ENCODE assay signal across 20 mouse cellular contexts in the genomic region with DNA sequence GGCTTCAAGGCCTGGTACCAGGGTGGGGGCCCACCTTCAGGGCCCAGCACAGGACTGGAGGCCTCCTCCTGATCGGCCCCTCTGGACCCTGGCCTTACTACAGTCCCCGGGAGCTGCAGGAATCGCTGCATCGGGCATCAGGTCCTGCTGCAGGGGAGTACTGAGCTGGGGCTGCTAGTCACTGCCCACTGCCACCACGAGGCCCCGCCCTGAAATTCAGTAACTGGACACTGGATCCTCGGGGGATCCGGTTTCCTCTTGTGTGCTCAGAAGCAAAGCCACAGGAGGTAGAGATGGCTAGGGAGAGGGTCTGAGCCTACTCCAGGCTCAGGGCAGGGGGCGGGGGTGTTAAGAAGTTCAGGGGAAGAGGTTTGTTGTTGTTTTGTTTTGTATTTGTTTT. TPM values are rescaled to one million over a fixed set of nuclear protein-coding genes. Genes with fewer than 3 reads are reported as not detected.
DNase-seq lines count a peak whose midpoint lies in the region; ATAC-seq lines count a peak whose summit lies in the region.
"Had no signal": no experiment of that assay in that cellular context is flagged by ENCODE, and none has a peak within 500 bp of the region (broad histone marks: within the 10 kb centered on the region; RNA-seq: fewer than 3 reads in every experiment).

No protein-coding gene starts in this region.

- no peak overlapping the region for H3K4me2 ChIP-seq in heart, embryonic 12.5 days
- no peak overlapping the region for H3K4me2 ChIP-seq in kidney, embryonic 14.5 days (replicated peaks; ENCODE audit: low read depth, low read length)
- no peak overlapping the region for H3K4me2 ChIP-seq in limb, embryonic 11.5 days (ENCODE audit: low read depth, severe bottlenecking)
- H3K4me2 ChIP-seq: limb, embryonic 12.5 days; liver, embryonic 15.5 days had no signal

- H3K27ac ChIP-seq in heart, embryonic 12.5 days (ENCODE audit: poor library complexity, severe bottlenecking), result no peak overlapping the region
- H3K27ac ChIP-seq in kidney, embryonic 14.5 days (ENCODE audit: low read depth, low read length), result no peak overlapping the region
- H3K27ac ChIP-seq in limb, embryonic 11.5 days (replicated peaks; ENCODE audit: low read depth, low read length), result no peak overlapping the region
- H3K27ac ChIP-seq: limb, embryonic 12.5 days; liver, embryonic 15.5 days had no signal

- no peak for ATAC-seq in heart, embryonic 12.5 days (ENCODE audit: insufficient number of reproducible peaks, low FRiP score)
- no peak for ATAC-seq in kidney, embryonic 14.5 days (ENCODE audit: low FRiP score, low TSS enrichment)
- ATAC-seq in limb, embryonic 11.5 days (ENCODE audit: insufficient number of reproducible peaks, low FRiP score, low TSS enrichment, low read depth), result 0 out of 2 replicates have a peak, but pooled peaks have one; percentile 13
- no peak for ATAC-seq in frontal cortex, adult (ENCODE audit: low TSS enrichment)

- H3K36me3 ChIP-seq in heart, embryonic 12.5 days, result no peaks in the 10 kb centered on the region
- H3K36me3 ChIP-seq in kidney, embryonic 14.5 days (ENCODE audit: control insufficient read depth, insufficient read depth, low read length), result no peaks in the 10 kb centered on the region
- H3K36me3 ChIP-seq in limb, embryonic 11.5 days (ENCODE audit: control insufficient read depth, insufficient read depth, low read length), result no peaks in the 10 kb centered on the region
- H3K36me3 ChIP-seq: G1E; limb, embryonic 12.5 days; liver, embryonic 15.5 days had no signal

- 15% methylated on average over 9 of the region's 9 CpGs for WGBS in heart, embryonic 12.5 days
- 9% methylated on average over 9 of the region's 9 CpGs for WGBS in kidney, embryonic 14.5 days
- WGBS in limb, embryonic 11.5 days, result 11% methylated on average over 9 of the region's 9 CpGs

- peaks cover 33% of the 10 kb centered on the region for H3K27me3 ChIP-seq in heart, embryonic 12.5 days (replicated peaks)
- H3K27me3 ChIP-seq in kidney, embryonic 14.5 days (ENCODE audit: control insufficient read depth, insufficient read depth, low read length), result no peaks in the 10 kb centered on the region
- H3K27me3 ChIP-seq in limb, embryonic 11.5 days (ENCODE audit: control insufficient read depth, insufficient read depth, low read length), result peaks cover 9% of the 10 kb centered on the region

- H3K4me1 ChIP-seq in heart, embryonic 12.5 days (replicated peaks), result peaks cover 5% of the 10 kb centered on the region
- no peaks in the 10 kb centered on the region for H3K4me1 ChIP-seq in kidney, embryonic 14.5 days (ENCODE audit: control insufficient read depth, insufficient read depth, low read length)
- H3K4me1 ChIP-seq in limb, embryonic 11.5 days (ENCODE audit: control insufficient read depth, insufficient read depth, low read length), result no peaks in the 10 kb centered on the region
- H3K4me1 ChIP-seq: liver, embryonic 15.5 days had no signal

- no peak overlapping the region for H3K4me3 ChIP-seq in heart, embryonic 12.5 days
- H3K4me3 ChIP-seq in kidney, embryonic 14.5 days (ENCODE audit: low read length), result no peak overlapping the region
- no peak overlapping the region for H3K4me3 ChIP-seq in limb, embryonic 11.5 days (ENCODE audit: low read depth, low read length)
- H3K4me3 ChIP-seq: erythroblast, embryonic 14.5 days; limb, embryonic 12.5 days; liver, embryonic 15.5 days had no signal

- DNase-seq in heart, adult 11 months, result peak; percentile 84
- DNase-seq in kidney, postnatal 10 days, result peak; percentile 7
- DNase-seq in MN1 (ENCODE audit: low spot score), result peak; percentile 37
- DNase-seq in limb, embryonic 11.5 days (ENCODE audit: low spot score), result no peak
- no peak for DNase-seq in gastrocnemius, postnatal 10 days
- DNase-seq: kidney, adult 11 months; layer of hippocampus, adult 9-11 months; lung, postnatal 36 days; thymus, adult 2 months had no signal

- H3K9me3 ChIP-seq in heart, embryonic 12.5 days (replicated peaks), result no peaks in the 10 kb centered on the region
- H3K9me3 ChIP-seq in kidney, embryonic 14.5 days (ENCODE audit: control insufficient read depth, low read length), result no peaks in the 10 kb centered on the region
- H3K9me3 ChIP-seq in limb, embryonic 11.5 days (ENCODE audit: control insufficient read depth, low read length), result no peaks in the 10 kb centered on the region
- H3K9me3 ChIP-seq: G1E; limb, embryonic 12.5 days; liver, embryonic 15.5 days had no signal

- no peak overlapping the region for H3K9ac ChIP-seq in heart, embryonic 12.5 days
- no peak overlapping the region for H3K9ac ChIP-seq in kidney, embryonic 14.5 days (ENCODE audit: low read depth, low read length)
- no peak overlapping the region for H3K9ac ChIP-seq in limb, embryonic 11.5 days (ENCODE audit: low read length)
- H3K9ac ChIP-seq: limb, embryonic 12.5 days; liver, embryonic 15.5 days had no signal

RNA-seq across cellular contexts. Expression of gene Ap3b2, which starts 4.1 kb away (rescaled TPM):
- 4.5 and 5.7 TPM in 2 replicates for polyA plus RNA-seq in heart, embryonic 12.5 days (2016; fragmentation: Nextera tagmentation; extraction: Ambion mirVana)
- 0.67 and 0.92 TPM in 2 replicates for polyA plus RNA-seq in kidney, embryonic 14.5 days (2014; fragmentation: Nextera tagmentation; extraction: Ambion mirVana)
- polyA plus RNA-seq in limb, embryonic 11.5 days (2014; fragmentation: Nextera tagmentation; extraction: Ambion mirVana), result 0.21 and 0.27 TPM in 2 replicates
- total RNA-seq in gastrocnemius, postnatal 10 days (2021), result 1 to 10 TPM; 4.5 to 4.9 TPM
- total RNA-seq: heart, postnatal 25 days had no signal
- polyA plus RNA-seq: C2C12; erythroblast, embryonic 14.5 days; G1E had no signal

RNA-seq across cellular contexts. Expression of gene BC048679, which starts 8.4 kb away (rescaled TPM):
- polyA plus RNA-seq in heart, embryonic 12.5 days (2016; fragmentation: Nextera tagmentation; extraction: Ambion mirVana), result not detected in 2 replicates
- not detected in 2 replicates for polyA plus RNA-seq in kidney, embryonic 14.5 days (2014; fragmentation: Nextera tagmentation; extraction: Ambion mirVana)
- not detected in 2 replicates for polyA plus RNA-seq in limb, embryonic 11.5 days (2014; fragmentation: Nextera tagmentation; extraction: Ambion mirVana)
- total RNA-seq in gastrocnemius, postnatal 10 days (2021), result not detected
- total RNA-seq: adrenal gland, postnatal 4 days; common myeloid progenitor, adult 5-6 weeks; G1E; heart, postnatal 25 days had no signal
- polyA plus RNA-seq: C2C12; erythroblast, embryonic 14.5 days; G1E; limb, embryonic 12.5 days; liver, embryonic 15.5 days; thymus, adult 2 months had no signal

RNA-seq across cellular contexts. Expression of gene Cpeb1, which starts 34.4 kb away (rescaled TPM):
- polyA plus RNA-seq in heart, embryonic 12.5 days (2016; fragmentation: Nextera tagmentation; extraction: Ambion mirVana), result 3.2 and 4.4 TPM in 2 replicates
- polyA plus RNA-seq in kidney, embryonic 14.5 days (2014; fragmentation: Nextera tagmentation; extraction: Ambion mirVana), result 0.64 and 1.6 TPM in 2 replicates
- 0.12 and 0.35 TPM in 2 replicates for polyA plus RNA-seq in limb, embryonic 11.5 days (2014; fragmentation: Nextera tagmentation; extraction: Ambion mirVana)
- total RNA-seq in gastrocnemius, postnatal 10 days (2021), result 10 to 100 TPM; 10.5 to 17.4 TPM
- total RNA-seq: common myeloid progenitor, adult 5-6 weeks had no signal
- polyA plus RNA-seq: erythroblast, embryonic 14.5 days; G1E; limb, embryonic 12.5 days had no signal

Comparison
In these comparisons a context has a peak if more than half of its experiments do, and no peak if none do; other contexts are left out.
1. DNase-seq: peak in heart, adult 11 months (single experiment), kidney, postnatal 10 days (single experiment) and MN1 (single experiment); none in limb, embryonic 11.5 days (single experiment) and gastrocnemius, postnatal 10 days (single experiment).